Mouse (Mus musculus): ENCODE measurements around the gene Gm614.

The Gm614 gene

GRCm38 (mm10) chrX:101263892-101264291 lies at the start of gene Gm614:
Gene Gm614, minus strand, starts transcription at chrX:101263992.
- no peak for DNase-seq

DNA sequence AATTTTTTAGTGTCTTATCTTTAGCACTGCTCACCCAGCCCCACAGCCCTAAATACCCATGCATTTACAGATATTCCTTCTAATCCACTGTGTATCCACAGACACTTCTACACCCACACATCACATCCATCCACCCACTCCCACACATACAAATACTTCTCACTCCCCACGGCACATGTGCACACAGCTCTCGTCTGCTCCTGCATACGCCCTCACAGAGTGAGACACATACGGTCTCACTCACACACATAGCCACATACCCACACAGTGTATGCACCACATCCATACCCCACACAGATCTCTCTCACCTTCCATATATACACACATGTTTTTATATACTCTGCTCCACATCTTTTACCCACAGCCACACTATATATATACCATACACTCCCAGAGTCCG lies 45.5 kb upstream of the Gm614 start:
- no peak for DNase-seq

DNA sequence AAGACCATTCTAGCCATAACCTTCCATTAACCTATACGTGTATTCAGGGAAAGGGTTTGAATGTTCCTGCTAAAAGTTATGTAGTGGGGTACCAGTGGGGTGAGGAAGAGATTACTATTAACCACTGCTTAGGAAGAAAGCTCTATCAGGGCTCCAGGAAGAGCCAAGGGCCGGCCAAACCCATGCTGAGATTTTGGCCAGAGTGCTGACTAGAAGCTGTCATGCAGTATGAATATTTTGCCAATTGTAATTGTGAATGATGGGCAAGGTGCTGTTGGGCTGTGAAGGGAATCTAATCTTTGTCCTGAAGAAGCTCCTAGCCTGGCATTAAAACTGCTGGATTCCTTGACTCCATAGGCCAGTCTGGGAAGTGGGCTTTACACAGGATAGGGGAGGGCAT lies 40.9 kb upstream of the Gm614 start:
- no peak for DNase-seq

DNA sequence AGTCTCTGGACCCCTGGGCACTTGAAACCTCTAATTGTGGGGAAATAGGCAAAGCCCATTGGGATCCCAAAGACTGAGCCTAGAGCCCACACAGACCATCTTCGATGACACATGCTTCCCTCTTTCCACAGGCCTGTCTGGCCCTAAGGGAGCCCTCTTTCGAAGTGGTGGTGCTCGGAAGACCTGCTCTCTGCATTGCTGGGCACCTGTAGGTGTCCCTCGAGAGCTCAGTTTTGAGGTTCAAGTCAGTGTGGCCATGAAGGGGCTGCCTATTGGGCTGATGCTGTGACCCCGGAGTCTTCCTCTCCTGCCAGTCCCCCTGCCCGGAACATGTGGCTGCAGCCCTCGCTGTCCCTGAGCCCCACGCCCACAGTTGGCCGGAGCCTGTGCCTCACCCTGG lies 37.9 kb upstream of the Gm614 start:
- no peak for DNase-seq

DNA sequence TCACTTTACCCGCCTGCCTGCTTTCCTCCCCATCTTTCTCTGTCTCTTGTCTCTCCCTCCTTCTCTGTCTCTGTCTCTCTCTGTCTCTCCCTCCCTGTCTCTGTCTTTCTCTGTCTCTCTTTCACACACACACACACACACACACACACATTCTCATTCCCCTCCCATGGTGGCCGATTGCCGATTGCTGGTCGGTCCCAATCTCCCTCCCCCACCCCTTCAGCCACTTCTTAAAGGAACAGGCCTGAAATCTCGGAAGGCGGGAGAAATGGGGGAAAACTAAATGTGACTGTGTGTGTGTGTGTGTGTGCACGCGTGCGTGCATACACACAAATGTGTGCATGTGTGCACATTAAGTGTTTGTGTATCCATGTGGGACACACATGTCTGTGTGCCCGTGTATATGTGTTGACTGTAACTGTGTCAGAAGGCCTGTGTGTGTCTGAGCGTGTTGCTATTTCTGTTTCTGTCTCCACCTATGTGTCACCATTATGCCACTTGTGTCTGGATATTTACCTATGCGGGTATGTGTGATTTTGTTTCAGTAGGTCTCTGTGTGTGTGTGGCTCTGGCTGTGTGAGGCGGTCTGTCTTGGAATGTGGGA lies 36.7 kb upstream of the Gm614 start:
- no peak for DNase-seq

GRCm38 (mm10) chrX:101299473-101300426 lies 36.0 kb upstream of the Gm614 start:
- no peak for DNase-seq

DNA sequence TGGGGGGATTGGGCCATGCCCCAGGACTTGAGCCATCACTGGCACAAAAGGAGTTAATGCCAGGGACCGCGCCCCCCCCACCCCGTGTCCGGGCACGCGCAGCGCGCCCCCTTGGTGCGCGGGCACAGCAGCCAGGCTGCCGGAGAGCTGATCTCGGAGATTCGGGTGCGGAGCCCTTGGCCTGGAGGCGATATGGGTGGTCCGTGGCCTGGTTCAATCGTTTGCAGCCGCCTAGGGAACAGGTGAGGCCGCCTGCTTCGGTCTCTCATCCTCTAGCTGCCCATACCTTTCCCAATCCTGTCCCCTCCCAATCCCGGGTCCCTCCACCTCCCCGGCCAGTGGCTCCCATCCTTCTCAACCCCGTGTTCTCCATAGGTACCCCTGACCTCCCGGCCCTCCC lies 35.3 kb upstream of the Gm614 start, which contains the start of gene Nlgn3:
Nlgn3 (plus strand) TSS at position 114 of the 400 bp plus-strand sequence.
- no peak for DNase-seq

- no peak for DNase-seq
These were observed 26.3 kb upstream of the Gm614 start for GRCm38 (mm10) chrX:101290111-101290510.

- DNase-seq, result no peak
These were observed 25.2 kb upstream of the Gm614 start for GRCm38 (mm10) chrX:101289037-101289436.

DNA sequence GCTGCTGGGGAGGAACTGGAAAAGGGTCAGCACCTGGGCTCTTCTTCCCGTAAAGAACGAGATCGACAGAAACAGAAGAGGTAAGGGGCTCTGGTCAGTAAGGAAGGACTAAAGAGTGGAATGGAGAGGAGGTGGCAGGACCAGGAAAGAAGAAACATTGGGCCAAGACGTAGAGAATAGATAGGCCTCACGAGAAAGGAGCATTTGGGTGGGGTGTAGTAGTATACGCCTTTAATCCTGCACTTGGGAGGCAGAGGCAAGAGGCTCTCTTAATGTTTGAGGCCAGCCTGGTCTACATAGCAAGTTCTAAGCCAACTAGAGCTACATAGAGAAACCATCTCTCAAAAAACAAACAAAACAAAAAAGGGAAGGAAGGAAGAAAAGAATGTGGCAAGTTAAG lies 24.6 kb upstream of the Gm614 start:
- DNase-seq, result no peak

DNA sequence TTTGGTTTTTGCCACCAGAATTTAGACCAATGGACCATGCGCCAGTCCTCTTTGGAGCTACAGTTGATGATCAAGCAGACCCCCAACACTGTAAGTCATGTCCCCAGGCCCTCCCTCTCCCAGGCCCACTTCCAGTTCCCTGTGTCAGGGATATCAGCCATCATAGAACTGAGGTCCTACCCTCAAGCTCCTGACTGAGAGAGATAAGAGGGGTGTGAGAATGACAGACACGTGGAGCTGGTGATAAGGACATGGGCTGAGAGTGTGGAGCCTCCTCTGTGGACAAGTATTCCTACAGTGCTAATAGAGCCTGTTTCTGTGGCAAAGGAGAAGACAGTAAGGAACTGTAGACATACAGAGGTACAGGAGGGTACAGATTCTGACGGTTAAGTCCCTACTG lies 23.8 kb upstream of the Gm614 start:
- DNase-seq, result no peak

DNA sequence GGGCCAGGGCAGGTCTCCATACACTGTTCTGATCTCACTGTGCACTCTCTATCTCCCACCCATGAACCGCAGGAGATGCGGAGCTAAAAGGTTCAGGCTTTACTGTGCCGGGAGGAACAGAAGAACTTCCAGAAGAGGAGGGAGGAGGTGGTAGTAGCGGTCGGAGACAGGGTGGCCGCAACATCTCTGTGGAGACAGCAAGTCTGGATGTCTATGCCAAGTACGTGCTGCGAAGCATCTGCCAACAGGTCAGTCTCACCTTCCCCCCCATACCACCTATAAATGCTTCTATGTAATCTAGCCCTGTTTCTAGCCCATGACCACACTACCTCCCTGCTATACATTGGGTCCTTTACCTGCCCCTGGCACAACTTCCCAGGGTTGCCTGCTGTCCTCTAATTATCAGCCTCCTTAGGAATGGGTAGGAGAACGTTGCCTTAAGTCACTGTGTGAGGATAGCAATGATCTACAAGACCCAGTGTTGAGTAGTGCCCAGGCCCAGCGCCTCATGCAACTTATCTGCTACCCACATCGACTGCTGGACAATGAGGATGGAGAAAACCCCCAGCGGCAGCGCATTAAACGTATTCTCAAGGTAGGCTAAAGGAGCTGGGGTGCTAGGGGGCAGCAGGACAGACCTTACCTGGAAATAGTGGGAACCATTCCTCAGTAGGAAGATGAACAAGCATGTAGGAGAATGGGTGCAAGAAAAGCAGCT lies 22.3 kb upstream of the Gm614 start:
- DNase-seq, result no peak

DNA sequence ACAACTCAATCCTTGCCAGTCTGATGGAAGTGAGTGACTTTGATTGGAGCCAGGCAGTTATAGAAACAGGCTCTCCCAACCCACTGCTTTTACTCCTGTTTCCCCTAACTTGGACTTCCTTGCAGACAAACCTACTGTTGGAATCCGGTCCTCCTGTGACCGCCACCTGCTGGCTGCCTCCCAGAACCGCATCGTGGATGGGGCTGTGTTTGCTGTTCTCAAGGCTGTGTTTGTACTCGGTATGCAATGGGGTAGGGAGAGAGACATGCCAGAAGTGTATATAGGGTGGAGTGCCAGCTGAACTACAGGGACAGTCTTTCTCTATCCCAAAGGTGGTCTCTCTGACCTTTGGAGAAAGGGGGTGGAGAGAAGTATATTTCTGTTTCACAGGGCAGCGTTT lies 21.7 kb upstream of the Gm614 start:
- peak; percentile 76 to 77 for DNase-seq

- DNase-seq, result no peak
These were observed 19.0 kb upstream of the Gm614 start for GRCm38 (mm10) chrX:101282813-101283212.

DNA sequence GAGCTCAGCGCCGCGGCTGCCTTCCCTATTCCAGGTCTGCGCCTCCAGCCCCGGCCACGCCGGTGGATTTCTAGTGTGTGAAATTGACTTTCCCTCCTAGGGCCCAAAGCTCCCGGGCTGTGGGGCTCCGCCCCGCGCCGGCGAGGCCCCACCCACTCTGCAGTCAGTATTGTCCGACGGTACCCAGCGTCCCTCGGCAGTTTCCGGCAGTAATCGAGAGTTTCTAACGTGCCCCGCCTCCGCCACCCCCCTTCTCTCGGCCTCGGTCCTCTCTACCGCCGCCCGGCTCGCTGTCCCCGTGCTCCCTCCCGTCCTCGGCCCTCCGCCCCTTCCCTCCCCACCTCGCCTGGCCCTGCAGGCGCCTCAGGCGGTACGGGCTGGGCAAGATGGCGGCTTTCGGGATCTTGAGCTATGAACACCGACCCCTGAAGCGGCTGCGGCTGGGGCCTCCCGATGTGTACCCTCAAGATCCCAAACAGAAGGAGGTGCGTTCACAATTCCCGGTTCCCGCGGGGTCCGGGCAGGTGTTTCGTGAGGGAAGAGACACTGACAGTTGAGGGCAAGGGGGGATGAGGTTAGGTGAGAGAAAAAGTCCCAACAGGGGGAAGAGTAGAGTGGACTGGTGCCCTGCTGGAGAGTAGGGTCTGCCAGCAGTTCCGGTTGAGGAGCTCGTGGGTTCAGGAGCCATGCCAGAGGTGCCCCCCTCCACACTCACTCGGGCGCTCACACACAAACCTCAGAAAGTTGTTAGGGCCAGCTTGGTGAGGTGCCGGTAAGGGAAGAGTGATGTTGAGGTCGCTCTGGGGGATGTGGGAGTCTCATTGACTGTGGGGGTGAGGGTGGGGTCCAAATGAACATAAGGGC lies 10.3 kb upstream of the Gm614 start, which contains the start of gene Med12:
Med12 (plus strand) TSS at position 156 of the 864 bp plus-strand sequence.
- peak; percentile 90 to 91 for DNase-seq

- no peak for DNase-seq
These were observed 9.6 kb upstream of the Gm614 start for GRCm38 (mm10) chrX:101273410-101273809.

DNA sequence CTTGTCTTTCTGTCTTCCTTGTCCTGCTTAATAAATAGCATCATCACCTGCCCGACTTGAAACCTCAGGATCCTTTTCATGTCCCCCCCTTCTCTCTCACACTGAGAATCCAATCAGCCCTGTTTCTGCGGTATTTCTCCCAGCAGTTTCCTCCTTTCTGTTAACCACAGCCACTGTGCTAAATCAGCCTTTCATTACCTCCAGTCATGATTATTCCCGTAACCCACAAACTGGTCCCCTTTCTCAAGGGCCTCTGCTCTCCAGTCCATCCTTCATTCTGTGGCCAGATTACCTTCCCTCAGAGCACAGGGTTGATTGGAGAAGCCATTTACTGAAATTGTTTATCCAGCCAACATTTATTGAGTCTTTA lies 4.9 kb upstream of the Gm614 start, which contains the start of gene Gm20489:
Gm20489 (minus strand) TSS at position 269 of the 370 bp plus-strand sequence.
- no peak for DNase-seq

DNA sequence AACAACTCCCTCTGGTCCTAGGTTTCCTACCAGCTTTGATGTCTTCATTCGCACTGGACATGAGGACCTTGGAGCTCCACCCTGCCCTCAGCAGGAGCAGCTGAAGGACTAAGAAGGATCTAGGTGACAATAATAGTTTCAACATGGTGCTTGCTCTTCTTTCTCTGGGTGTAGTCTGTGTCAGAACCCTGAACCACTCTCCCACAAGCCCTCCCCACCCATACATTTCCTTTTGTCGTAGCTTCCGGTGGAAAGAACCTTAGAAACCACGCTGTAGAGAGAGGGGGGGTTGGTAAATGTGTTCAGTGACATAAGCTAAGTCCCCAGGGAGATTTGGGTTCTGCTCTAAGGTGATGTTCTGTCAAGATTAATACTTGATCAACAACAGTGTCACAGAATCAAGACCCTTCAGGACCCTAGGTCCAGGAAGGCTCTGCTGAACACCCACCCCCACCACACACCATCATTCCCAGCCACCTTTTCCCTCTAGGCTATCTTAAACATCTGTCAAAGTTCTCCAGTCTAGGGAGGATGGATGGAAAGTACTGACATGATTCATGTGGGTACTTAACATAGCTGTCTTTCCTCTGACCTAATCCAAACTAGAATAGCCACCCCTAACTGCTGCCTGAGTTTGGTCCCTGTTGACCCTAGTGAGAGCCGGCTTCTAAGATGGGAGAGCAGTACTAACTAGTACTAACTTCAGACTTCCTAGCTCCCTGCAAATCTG lies 4.4 kb upstream of the Gm614 start, which contains the start of gene Il2rg:
Il2rg (minus strand) TSS at position 231 of the 730 bp plus-strand sequence.
- DNase-seq, result peak; percentile 66 to 76

DNA sequence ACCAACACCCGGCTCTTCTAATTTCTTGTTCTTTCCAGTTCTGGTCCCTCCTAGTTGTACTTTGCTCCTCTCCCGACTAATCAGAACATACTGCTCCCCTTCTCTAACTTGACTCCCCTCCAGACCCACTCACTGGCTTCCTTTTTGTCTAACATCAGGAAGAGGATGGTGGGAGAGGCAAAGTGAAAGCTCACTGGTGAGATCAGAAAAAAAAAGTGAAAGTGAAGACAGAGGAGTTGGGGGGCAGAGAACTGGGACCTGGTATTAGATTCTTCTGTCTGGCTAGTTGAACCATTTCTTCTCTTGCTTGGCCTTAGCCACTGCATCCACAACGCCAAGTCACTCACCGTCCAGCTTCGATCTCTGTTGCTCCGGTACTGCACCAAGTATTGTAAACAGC lies 2.8 kb upstream of the Gm614 start:
- no peak for DNase-seq

- no peak for DNase-seq
These were observed 3.1 kb downstream of the Gm614 start for GRCm38 (mm10) chrX:101260441-101261325.
